In the genomic region with DNA sequence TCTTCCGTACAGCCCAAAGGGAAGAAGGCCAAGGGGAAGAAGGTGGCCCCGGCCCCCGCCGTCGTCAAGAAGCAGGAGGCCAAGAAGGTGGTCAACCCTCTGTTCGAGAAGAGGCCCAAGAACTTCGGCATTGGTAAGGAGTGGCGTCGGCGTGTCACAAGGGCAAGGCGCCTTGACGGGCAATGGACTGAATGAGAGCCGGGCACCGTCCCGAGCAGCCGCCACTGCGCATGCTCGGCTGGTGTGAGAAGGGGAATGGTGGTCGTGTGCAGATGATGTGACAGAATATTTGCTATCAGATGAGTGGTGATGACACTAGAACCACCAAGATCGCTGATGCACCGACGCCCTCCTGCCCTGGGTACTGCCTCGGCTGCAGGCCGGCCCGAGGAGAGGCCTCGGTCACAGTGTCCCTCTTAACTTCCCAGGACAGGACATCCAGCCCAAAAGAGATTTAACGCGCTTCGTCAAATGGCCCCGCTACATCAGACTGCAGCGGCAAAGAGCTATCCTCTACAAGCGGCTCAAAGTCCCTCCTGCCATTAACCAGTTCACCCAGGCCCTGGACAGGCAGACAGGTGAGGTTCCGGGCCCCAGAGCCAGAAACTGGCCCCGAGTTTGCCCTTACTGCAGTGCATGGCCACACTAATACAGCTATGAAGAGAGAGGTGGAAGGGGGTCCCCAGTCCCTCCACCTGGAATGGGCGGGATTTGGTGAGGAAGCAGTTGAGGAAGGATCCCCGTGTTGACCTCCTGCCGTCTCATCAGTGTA, we compare ENCODE assay signal across 8 mouse cellular contexts. TPM values are rescaled to one million over a fixed set of nuclear protein-coding genes. Genes with fewer than 3 reads are reported as not detected.
A peak's percentile ranks its signal among the peaks of the same experiment; 100 is the strongest.
DNase-seq lines count a peak whose midpoint lies in the region; ATAC-seq and TF ChIP-seq lines count a peak whose summit lies in the region.

No protein-coding gene starts in this region.

- no peaks in the 10 kb centered on the region for H3K9me3 ChIP-seq in kidney, embryonic 16.5 days (ENCODE audit: low read length)
- no peaks in the 10 kb centered on the region for H3K9me3 ChIP-seq in embryonic facial prominence, embryonic 13.5 days
- no peaks in the 10 kb centered on the region for H3K9me3 ChIP-seq in hindbrain, embryonic 13.5 days
- H3K9me3 ChIP-seq in liver, embryonic 14.5 days (ENCODE audit: control insufficient read depth, low read length) = no peaks in the 10 kb centered on the region
- no peaks in the 10 kb centered on the region for H3K9me3 ChIP-seq in neural tube, embryonic 13.5 days

- no peak for TF ChIP-seq CTCF in Patski (IDR thresholded peaks at IDR 0.05)
- no peak; the same call in 1 of the 2 replicates for TF ChIP-seq CTCF in liver, embryonic 14.5 days (IDR thresholded peaks at IDR 0.05; ENCODE audit: low read depth)

- ATAC-seq in kidney, embryonic 16.5 days (ENCODE audit: low FRiP score, low TSS enrichment) = peak; percentile 12
- peak; percentile 27 for ATAC-seq in Patski
- ATAC-seq in embryonic facial prominence, embryonic 13.5 days (ENCODE audit: insufficient number of reproducible peaks, insufficient read depth, low FRiP score, low TSS enrichment, low read depth) = 0 out of 2 replicates have a peak, but pooled peaks have one; percentile 4
- peak; percentile 44 for ATAC-seq in hindbrain, embryonic 13.5 days (ENCODE audit: low FRiP score)
- ATAC-seq in liver, embryonic 14.5 days (ENCODE audit: insufficient read depth) = peak; percentile 46
- peak; percentile 57 for ATAC-seq in neural tube, embryonic 13.5 days (ENCODE audit: low read depth)

- H3K27ac ChIP-seq in kidney, embryonic 16.5 days (ENCODE audit: low read length) = peak overlapping the region; percentile 91
- peak overlapping the region; percentile 93 for H3K27ac ChIP-seq in embryonic facial prominence, embryonic 13.5 days
- H3K27ac ChIP-seq in hindbrain, embryonic 13.5 days = peak overlapping the region; percentile 96
- peak overlapping the region; percentile 74 for H3K27ac ChIP-seq in liver, embryonic 14.5 days
- H3K27ac ChIP-seq in neural tube, embryonic 13.5 days (replicated peaks) = peak overlapping the region; percentile 93

- peaks cover 46% of the 10 kb centered on the region for H3K4me1 ChIP-seq in kidney, embryonic 16.5 days (ENCODE audit: insufficient read depth, low read length)
- H3K4me1 ChIP-seq in embryonic facial prominence, embryonic 13.5 days = peaks cover 48% of the 10 kb centered on the region
- peaks cover 59% of the 10 kb centered on the region for H3K4me1 ChIP-seq in hindbrain, embryonic 13.5 days (replicated peaks)
- peaks cover 15 to 23% of the 10 kb centered on the region in 2 experiments for H3K4me1 ChIP-seq in liver, embryonic 14.5 days (replicated peaks; ENCODE audit: control insufficient read depth in 2 of 2, insufficient read depth in 2 of 2, low read length in 1 of 2)
- H3K4me1 ChIP-seq in neural tube, embryonic 13.5 days (replicated peaks) = peaks cover 61% of the 10 kb centered on the region

- H3K36me3 ChIP-seq in kidney, embryonic 16.5 days (ENCODE audit: insufficient read depth, low read length) = peaks cover 50% of the 10 kb centered on the region
- H3K36me3 ChIP-seq in embryonic facial prominence, embryonic 13.5 days = peaks cover 58% of the 10 kb centered on the region
- peaks cover 58% of the 10 kb centered on the region for H3K36me3 ChIP-seq in hindbrain, embryonic 13.5 days
- peaks cover 53% of the 10 kb centered on the region for H3K36me3 ChIP-seq in liver, embryonic 14.5 days (replicated peaks; ENCODE audit: control insufficient read depth, insufficient read depth, low read depth)
- peaks cover 59% of the 10 kb centered on the region for H3K36me3 ChIP-seq in neural tube, embryonic 13.5 days

- H3K4me3 ChIP-seq in kidney, embryonic 16.5 days (ENCODE audit: low read length) = peak overlapping the region; percentile 77
- H3K4me3 ChIP-seq in embryonic facial prominence, embryonic 13.5 days = peak overlapping the region; percentile 88
- H3K4me3 ChIP-seq in hindbrain, embryonic 13.5 days = peak overlapping the region; percentile 85
- peak overlapping the region; percentile 92 to 96 for H3K4me3 ChIP-seq in liver, embryonic 14.5 days (ENCODE audit: insufficient read depth in 1 of 2, low read depth in 2 of 2, low read length in 2 of 2)
- H3K4me3 ChIP-seq in neural tube, embryonic 13.5 days = peak overlapping the region; percentile 96

- no peak for DNase-seq in kidney, adult 11 months
- no peak for DNase-seq in Patski (ENCODE audit: low read depth, low spot score)
- DNase-seq in liver, embryonic 14.5 days (ENCODE audit: low read depth in 3 of 3, low spot score in 3 of 3) = peak in 2 of 3 experiments; percentile 47 to 61
- DNase-seq in Muller cell, postnatal 12 days (ENCODE audit: inconsistent ontology term) = no peak

- H3K27me3 ChIP-seq in kidney, embryonic 16.5 days (ENCODE audit: insufficient read depth, low read length) = no peaks in the 10 kb centered on the region
- no peaks in the 10 kb centered on the region for H3K27me3 ChIP-seq in Patski
- H3K27me3 ChIP-seq in embryonic facial prominence, embryonic 13.5 days = no peaks in the 10 kb centered on the region
- H3K27me3 ChIP-seq in hindbrain, embryonic 13.5 days = no peaks in the 10 kb centered on the region
- H3K27me3 ChIP-seq in liver, embryonic 14.5 days (ENCODE audit: control insufficient read depth, insufficient read depth, low read length) = no peaks in the 10 kb centered on the region
- no peaks in the 10 kb centered on the region for H3K27me3 ChIP-seq in neural tube, embryonic 13.5 days

- POLR2A ChIA-PET in Patski (lab: Charles Lee) = interaction anchor here (1.0 to 2.0 kb wide), 2 partner anchors 8 to 11 kb away, joined by 3 to 10 read pairs; partner anchors contain the start of gene Surf6

- in situ Hi-C loops in Patski (cut with MboI; ENCODE audit: low pct_unique_long_range_greater_than_20kb) = loop anchor here (25.0 kb wide), 1 partner anchor 474 kb away; the partner anchor contains the start of gene Sec16a

- H3K4me2 ChIP-seq in kidney, embryonic 16.5 days (replicated peaks; ENCODE audit: low read depth, low read length) = peak overlapping the region; percentile 99
- peak overlapping the region; percentile 99 for H3K4me2 ChIP-seq in embryonic facial prominence, embryonic 13.5 days
- peak overlapping the region; percentile 100 for H3K4me2 ChIP-seq in hindbrain, embryonic 13.5 days
- H3K4me2 ChIP-seq in liver, embryonic 14.5 days (ENCODE audit: low read depth) = peak overlapping the region; percentile 97
- H3K4me2 ChIP-seq in neural tube, embryonic 13.5 days = peak overlapping the region; percentile 100

- TF ChIP-seq EP300 in liver, embryonic 14.5 days (IDR thresholded peaks at IDR 0.05; ENCODE audit: low read depth) = no peak

- H3K9ac ChIP-seq in kidney, embryonic 16.5 days (replicated peaks; ENCODE audit: low read length) = peak overlapping the region; percentile 98
- H3K9ac ChIP-seq in embryonic facial prominence, embryonic 13.5 days = peak overlapping the region; percentile 99
- peak overlapping the region; percentile 99 for H3K9ac ChIP-seq in hindbrain, embryonic 13.5 days
- H3K9ac ChIP-seq in liver, embryonic 14.5 days (replicated peaks) = peak overlapping the region; percentile 99
- peak overlapping the region; percentile 99 for H3K9ac ChIP-seq in neural tube, embryonic 13.5 days

- WGBS in kidney, embryonic 16.5 days = 0% methylated on average over 37 of the region's 37 CpGs
- under 1% methylated on average over 37 of the region's 37 CpGs for WGBS in embryonic facial prominence, embryonic 13.5 days
- under 1% methylated on average over 37 of the region's 37 CpGs for WGBS in hindbrain, embryonic 13.5 days
- WGBS in liver, embryonic 14.5 days (ENCODE audit: insufficient replicate concordance) = under 1% methylated on average over 37 of the region's 37 CpGs
- WGBS in neural tube, embryonic 13.5 days = under 1% methylated on average over 37 of the region's 37 CpGs

- CTCF ChIA-PET in Patski (lab: Charles Lee) = interaction anchor here (1.1 to 2.0 kb wide), 2 partner anchors 11 to 19 kb away, joined by 3 to 7 read pairs; no protein-coding TSS in a partner anchor

RNA-seq across cellular contexts. Expression of gene Rpl7a, which starts 0.6 kb away (rescaled TPM):
- 574 and 624 TPM in 2 replicates for polyA plus RNA-seq in kidney, embryonic 16.5 days (2015; fragmentation: Nextera tagmentation; extraction: Ambion mirVana)
- 697 TPM for polyA plus RNA-seq in Patski (2021)
- polyA plus RNA-seq in embryonic facial prominence, embryonic 13.5 days (2015; fragmentation: Nextera tagmentation; extraction: Ambion mirVana) = 596 and 711 TPM in 2 replicates
- polyA plus RNA-seq in hindbrain, embryonic 13.5 days (2015; fragmentation: Nextera tagmentation; extraction: Ambion mirVana) = 506 and 509 TPM in 2 replicates
- 909 and 1,309 TPM in 2 replicates for polyA plus RNA-seq in liver, embryonic 14.5 days (2012; rRNA removed)
- polyA plus RNA-seq in liver, embryonic 14.5 days (2014; fragmentation: Nextera tagmentation; extraction: Ambion mirVana) = 501 and 504 TPM in 2 replicates
- 457 and 479 TPM in 2 replicates for polyA plus RNA-seq in neural tube, embryonic 13.5 days (2015; fragmentation: Nextera tagmentation; extraction: Ambion mirVana)

RNA-seq across cellular contexts. Expression of gene Med22, which starts 0.7 kb away (rescaled TPM):
- 62.6 and 62.9 TPM in 2 replicates for polyA plus RNA-seq in kidney, embryonic 16.5 days (2015; fragmentation: Nextera tagmentation; extraction: Ambion mirVana)
- polyA plus RNA-seq in Patski (2021) = 47.1 TPM
- 55.1 and 60.5 TPM in 2 replicates for polyA plus RNA-seq in embryonic facial prominence, embryonic 13.5 days (2015; fragmentation: Nextera tagmentation; extraction: Ambion mirVana)
- 139 and 140 TPM in 2 replicates for polyA plus RNA-seq in hindbrain, embryonic 13.5 days (2015; fragmentation: Nextera tagmentation; extraction: Ambion mirVana)
- polyA plus RNA-seq in liver, embryonic 14.5 days (2012; rRNA removed) = 13.7 and 15.1 TPM in 2 replicates
- 10.4 and 11.4 TPM in 2 replicates for polyA plus RNA-seq in liver, embryonic 14.5 days (2014; fragmentation: Nextera tagmentation; extraction: Ambion mirVana)
- 129 TPM in 2 replicates for polyA plus RNA-seq in neural tube, embryonic 13.5 days (2015; fragmentation: Nextera tagmentation; extraction: Ambion mirVana)

RNA-seq across cellular contexts. Expression of gene Surf2, which starts 5.0 kb away (rescaled TPM):
- polyA plus RNA-seq in kidney, embryonic 16.5 days (2015; fragmentation: Nextera tagmentation; extraction: Ambion mirVana) = 46.6 and 52.2 TPM in 2 replicates
- polyA plus RNA-seq in Patski (2021) = 52.0 TPM
- 49.0 and 49.1 TPM in 2 replicates for polyA plus RNA-seq in embryonic facial prominence, embryonic 13.5 days (2015; fragmentation: Nextera tagmentation; extraction: Ambion mirVana)
- polyA plus RNA-seq in hindbrain, embryonic 13.5 days (2015; fragmentation: Nextera tagmentation; extraction: Ambion mirVana) = 55.7 and 56.0 TPM in 2 replicates
- polyA plus RNA-seq in liver, embryonic 14.5 days (2012; rRNA removed) = 21.0 and 27.2 TPM in 2 replicates
- polyA plus RNA-seq in liver, embryonic 14.5 days (2014; fragmentation: Nextera tagmentation; extraction: Ambion mirVana) = 20.0 and 21.7 TPM in 2 replicates
- polyA plus RNA-seq in neural tube, embryonic 13.5 days (2015; fragmentation: Nextera tagmentation; extraction: Ambion mirVana) = 55.8 and 64.2 TPM in 2 replicates

RNA-seq across cellular contexts. Expression of gene Surf1, which starts 5.2 kb away (rescaled TPM):
- polyA plus RNA-seq in kidney, embryonic 16.5 days (2015; fragmentation: Nextera tagmentation; extraction: Ambion mirVana) = 61.0 and 63.9 TPM in 2 replicates
- 72.2 TPM for polyA plus RNA-seq in Patski (2021)
- polyA plus RNA-seq in embryonic facial prominence, embryonic 13.5 days (2015; fragmentation: Nextera tagmentation; extraction: Ambion mirVana) = 54.1 and 63.3 TPM in 2 replicates
- polyA plus RNA-seq in hindbrain, embryonic 13.5 days (2015; fragmentation: Nextera tagmentation; extraction: Ambion mirVana) = 77.4 and 85.5 TPM in 2 replicates
- polyA plus RNA-seq in liver, embryonic 14.5 days (2012; rRNA removed) = 23.1 and 25.8 TPM in 2 replicates
- polyA plus RNA-seq in liver, embryonic 14.5 days (2014; fragmentation: Nextera tagmentation; extraction: Ambion mirVana) = 31.7 and 33.9 TPM in 2 replicates
- polyA plus RNA-seq in neural tube, embryonic 13.5 days (2015; fragmentation: Nextera tagmentation; extraction: Ambion mirVana) = 78.8 and 86.4 TPM in 2 replicates

RNA-seq across cellular contexts. Expression of gene Surf6, which starts 8.5 kb away (rescaled TPM):
- 34.2 and 34.7 TPM in 2 replicates for polyA plus RNA-seq in kidney, embryonic 16.5 days (2015; fragmentation: Nextera tagmentation; extraction: Ambion mirVana)
- 25.2 TPM for polyA plus RNA-seq in Patski (2021)
- polyA plus RNA-seq in embryonic facial prominence, embryonic 13.5 days (2015; fragmentation: Nextera tagmentation; extraction: Ambion mirVana) = 32.9 and 33.1 TPM in 2 replicates
- 28.2 and 29.5 TPM in 2 replicates for polyA plus RNA-seq in hindbrain, embryonic 13.5 days (2015; fragmentation: Nextera tagmentation; extraction: Ambion mirVana)
- 6.2 and 10.6 TPM in 2 replicates for polyA plus RNA-seq in liver, embryonic 14.5 days (2012; rRNA removed)
- polyA plus RNA-seq in liver, embryonic 14.5 days (2014; fragmentation: Nextera tagmentation; extraction: Ambion mirVana) = 6.3 and 7.1 TPM in 2 replicates
- 27.6 and 29.0 TPM in 2 replicates for polyA plus RNA-seq in neural tube, embryonic 13.5 days (2015; fragmentation: Nextera tagmentation; extraction: Ambion mirVana)

Comparison
In these comparisons a context has a peak if more than half of its experiments do, and no peak if none do; other contexts are left out.
1. ATAC-seq: peak in every context shown above with its lines; median percentile 57 in neural tube, embryonic 13.5 days; 46 in liver, embryonic 14.5 days; 44 in hindbrain, embryonic 13.5 days; 27 in Patski; 12 in kidney, embryonic 16.5 days; 4 in embryonic facial prominence, embryonic 13.5 days.
2. DNase-seq: peak in liver, embryonic 14.5 days (2 of 3); none in kidney, adult 11 months (single experiment), Patski (single experiment) and Muller cell, postnatal 12 days (single experiment).
3. Peak in every context shown above with its lines, with median percentiles within 50 percentile points of each other: H3K27ac ChIP-seq, H3K4me2 ChIP-seq, H3K4me3 ChIP-seq and H3K9ac ChIP-seq.